Mouse (Mus musculus) midbrain, postnatal 0 days (tissue): ENCODE results near the gene Gna11. TPM values are rescaled to one million over a fixed set of nuclear protein-coding genes. Genes with fewer than 3 reads are reported as not detected.

Source experiments
- ATAC-seq: fragments of 200-750 bp; cut with Nextera tagmentation; 2 replicates; pipeline ENCODE4 v1.8.0; 2017; ENCODE audit warnings: moderate number of reproducible peaks, mild to moderate bottlenecking, moderate TSS enrichment, moderate library complexity; ENCODE audit not compliant: low FRiP score
- DNase-seq: peaks from one replicate; pipeline ENCODE4 v3.0.0-alpha.2; 2015; ENCODE audit warnings: low spot score
- H3K27ac ChIP-seq: fragments of 300-500 bp; sonication (generic); 2 replicates; pipeline ENCODE4 v1.5.1; 2014; ENCODE audit warnings: low read depth, mild to moderate bottlenecking, low read length, mixed read lengths
- H3K27me3 ChIP-seq: fragments of 300-500 bp; sonication (generic); 2 replicates; pipeline ENCODE4 v1.6.1; 2014; ENCODE audit warnings: low read length, control low read depth, mixed read lengths; ENCODE audit not compliant: insufficient read depth
- H3K36me3 ChIP-seq: fragments of 300-500 bp; sonication (generic); 2 replicates; pipeline ENCODE4 v1.6.1; 2014; ENCODE audit warnings: low read length, control low read depth, mixed read lengths; ENCODE audit not compliant: insufficient read depth
- H3K4me1 ChIP-seq: fragments of 300-500 bp; sonication (generic); 2 replicates; pipeline ENCODE4 v1.6.1; 2014; ENCODE audit warnings: mild to moderate bottlenecking, control low read depth, antibody characterized with exemption, low read length, mixed read lengths; ENCODE audit not compliant: insufficient read depth
- H3K4me2 ChIP-seq: fragments of 300-500 bp; sonication (generic); 2 replicates; pipeline ENCODE4 v1.6.1; 2014; ENCODE audit warnings: low read depth, mild to moderate bottlenecking, low read length, mixed read lengths; ENCODE audit not compliant: poor library complexity, severe bottlenecking
- H3K4me3 ChIP-seq: fragments of 300-500 bp; sonication (generic); 2 replicates; pipeline ENCODE4 v1.5.1; 2014; ENCODE audit warnings: low read depth, mild to moderate bottlenecking, low read length, moderate library complexity
- H3K9ac ChIP-seq: fragments of 300-500 bp; sonication (generic); replicated peaks from 2 replicates; pipeline ENCODE4 v1.6.1; 2014; ENCODE audit warnings: mild to moderate bottlenecking, low read length, moderate library complexity, mixed read lengths; ENCODE audit not compliant: poor library complexity, severe bottlenecking
- H3K9me3 ChIP-seq: fragments of 300-500 bp; sonication (generic); 2 replicates; pipeline ENCODE4 v1.6.1; 2016; ENCODE audit warnings: low read length, control low read depth
- CTCF ChIP-seq: IDR thresholded peaks from 2 replicates; pipeline ENCODE4 v1.5.1; 2016; ENCODE audit warnings: antibody characterized with exemption, mild to moderate bottlenecking
- WGBS: fragments of 180-500 bp; shearing (Covaris S2); extraction: QIAGEN DNeasy Blood & Tissue Kit; methylation state at CpG from one replicate; pipeline ENCODE4 v1.1.7; 2014; 5-methylcytosine and 5-hydroxymethylcytosine counted together
- polyA plus RNA-seq: library from polyadenylated mRNA; unstranded; fragments of >200 nt; fragmentation: Nextera tagmentation; extraction: Ambion mirVana; gene quantifications from 2 replicates; pipeline ENCODE4 v1.2.1, GENCODE M21; 2015
- total RNA-seq: library from RNA; depleted of rRNA; stranded (reverse); fragments of >200 nt; gene quantifications from 2 replicates; pipeline ENCODE4 v1.2.3, GENCODE M21; 2014

The Gna11 gene
- total and polyA plus RNA-seq, 2 experiments from 2014 or later, result 108 to 130 TPM

GRCm38 (mm10) chr10:81569507-81570237 lies 24.7 kb upstream of the Gna11 start:
- H3K9ac ChIP-seq, result no peak overlapping the region
- H3K4me3 ChIP-seq, result no peak overlapping the region
- WGBS, result 43% methylated on average over 9 of the region's 9 CpGs
- H3K4me2 ChIP-seq, result no peak overlapping the region
- no peak overlapping the region for H3K27ac ChIP-seq
- H3K4me1 ChIP-seq, result peaks cover 5% of the 10 kb centered on the region
- H3K9me3 ChIP-seq, result no peaks in the 10 kb centered on the region
- peaks cover 21% of the 10 kb centered on the region for H3K36me3 ChIP-seq
- no peak for TF ChIP-seq CTCF
- ATAC-seq (no peak), DNase-seq (no peak)
- peaks cover 14% of the 10 kb centered on the region for H3K27me3 ChIP-seq

- H3K9ac ChIP-seq, result peak overlapping the region; percentile 19; the same call in 1 of the 2 replicates
- peak overlapping the region; percentile 18; the same call in 1 of the 2 replicates for H3K27ac ChIP-seq
- 14% methylated on average over 15 of the region's 16 CpGs for WGBS
Measured at GRCm38 (mm10) chr10:81568381-81569191, 23.6 kb upstream of the Gna11 start.

GRCm38 (mm10) chr10:81565257-81566228 lies 20.6 kb upstream of the Gna11 start:
- Histone ChIP-seq H3K9me3 (no peaks in the 10 kb centered on the region), H3K9ac (no peak overlapping the region), H3K27me3 (0 out of 2 replicates have a peak, but pooled peaks cover 3% of the 10 kb centered on the region), H3K27ac (no peak overlapping the region), H3K36me3 (peaks cover 27% of the 10 kb centered on the region), H3K4me2 (no peak overlapping the region), H3K4me1 (peaks cover 6% of the 10 kb centered on the region; the same call in 1 of the 2 replicates), H3K4me3 (no peak overlapping the region)
- no peak for TF ChIP-seq CTCF
- DNase-seq, result no peak
- 35% methylated on average over 18 of the region's 20 CpGs for WGBS
- no peak for ATAC-seq

More at GRCm38 (mm10) chr10:81568381-81569191, 23.6 kb upstream of the Gna11 start:
- DNase-seq (peak; percentile 73), ATAC-seq (no peak)
- H3K4me3 ChIP-seq, result no peak overlapping the region
- H3K36me3 ChIP-seq, result peaks cover 27% of the 10 kb centered on the region
- no peaks in the 10 kb centered on the region for H3K9me3 ChIP-seq
- H3K4me1 ChIP-seq, result peaks cover 5% of the 10 kb centered on the region
- H3K4me2 ChIP-seq, result no peak overlapping the region
- no peak for TF ChIP-seq CTCF
- peaks cover 14% of the 10 kb centered on the region for H3K27me3 ChIP-seq

GRCm38 (mm10) chr10:81564734-81565133 lies 19.7 kb upstream of the Gna11 start:
- H3K4me1 ChIP-seq, result peaks cover 6% of the 10 kb centered on the region; the same call in 1 of the 2 replicates
- DNase-seq, result peak; percentile 46
- no peak overlapping the region for H3K4me2 ChIP-seq
- 0 out of 2 replicates have a peak, but pooled peaks cover 3% of the 10 kb centered on the region for H3K27me3 ChIP-seq
- H3K9ac ChIP-seq, result no peak overlapping the region
- H3K9me3 ChIP-seq, result no peaks in the 10 kb centered on the region
- no peak for ATAC-seq
- 47% methylated on average over 9 of the region's 10 CpGs for WGBS
- H3K36me3 ChIP-seq, result peaks cover 27% of the 10 kb centered on the region
- H3K27ac ChIP-seq, result no peak overlapping the region
- TF ChIP-seq CTCF, result peak; percentile 72
- H3K4me3 ChIP-seq, result no peak overlapping the region

- peak; percentile 35 for DNase-seq
- H3K4me2 ChIP-seq, result peak overlapping the region; percentile 34
- H3K4me1 ChIP-seq, result peaks cover 6% of the 10 kb centered on the region; the same call in 1 of the 2 replicates
- 11% methylated on average over 10 of the region's 10 CpGs for WGBS
- 0 out of 2 replicates have a peak, but pooled peaks cover 3% of the 10 kb centered on the region for H3K27me3 ChIP-seq
- H3K36me3 ChIP-seq, result peaks cover 27% of the 10 kb centered on the region
- H3K9me3 ChIP-seq, result no peaks in the 10 kb centered on the region
- peak overlapping the region; percentile 33; the same call in 1 of the 2 replicates for H3K9ac ChIP-seq
- H3K4me3 ChIP-seq, result no peak overlapping the region
- no peak overlapping the region for H3K27ac ChIP-seq
- peak; percentile 14; the same call in 1 of the 2 replicates for ATAC-seq
- no peak for TF ChIP-seq CTCF
Measured at GRCm38 (mm10) chr10:81564216-81564615, 19.2 kb upstream of the Gna11 start.
